Mouse (Mus musculus) heart, embryonic 16.5 days (tissue): ENCODE data around the gene Btnl10. TPM values are rescaled to one million over a fixed set of nuclear protein-coding genes. Genes with fewer than 3 reads are reported as not detected.

ENCODE experiments used
- ATAC-seq: fragments of 200-750 bp; cut with Nextera tagmentation; replicated peaks from 2 replicates; pipeline ENCODE4 v1.8.0; 2017; ENCODE audit warnings: moderate number of reproducible peaks; ENCODE audit not compliant: insufficient read depth, low FRiP score; ENCODE audit errors: extremely low read depth
- H3K27ac ChIP-seq: fragments of 300-500 bp; sonication (generic); 2 replicates; pipeline ENCODE4 v1.5.1; 2014; ENCODE audit warnings: mild to moderate bottlenecking, low read length, control low read depth, moderate library complexity
- H3K27me3 ChIP-seq: fragments of 300-500 bp; sonication (generic); 2 replicates; pipeline ENCODE4 v1.6.1; 2014; ENCODE audit warnings: low read length, mixed read lengths; ENCODE audit not compliant: control insufficient read depth, insufficient read depth
- H3K36me3 ChIP-seq: fragments of 300-500 bp; sonication (generic); 2 replicates; pipeline ENCODE4 v1.6.1; 2014; ENCODE audit not compliant: control insufficient read depth, insufficient read depth
- H3K4me1 ChIP-seq: fragments of 300-500 bp; sonication (generic); 2 replicates; pipeline ENCODE4 v1.6.1; 2014; ENCODE audit warnings: low read length, mixed read lengths; ENCODE audit not compliant: control insufficient read depth, insufficient read depth
- H3K4me2 ChIP-seq: fragments of 300-500 bp; sonication (generic); 2 replicates; pipeline ENCODE4 v1.6.1; 2014; ENCODE audit warnings: low read depth, mild to moderate bottlenecking, control low read depth, low read length
- H3K4me3 ChIP-seq: fragments of 300-500 bp; sonication (generic); 2 replicates; pipeline ENCODE4 v1.5.1; 2014; ENCODE audit warnings: mild to moderate bottlenecking, control low read depth, low read length
- H3K9ac ChIP-seq: fragments of 300-500 bp; sonication (generic); 2 replicates; pipeline ENCODE4 v1.6.1; 2014; ENCODE audit warnings: low read length, control low read depth
- H3K9me3 ChIP-seq: fragments of 300-500 bp; sonication (generic); replicated peaks from 2 replicates; pipeline ENCODE4 v1.6.1; 2016; ENCODE audit warnings: low read length; ENCODE audit not compliant: control insufficient read depth
- WGBS: fragments of 180-500 bp; shearing (Covaris S2); extraction: QIAGEN DNeasy Blood & Tissue Kit; methylation state at CpG from one replicate; pipeline ENCODE4 v1.1.7; 2014; 5-methylcytosine and 5-hydroxymethylcytosine counted together
- polyA plus RNA-seq: library from polyadenylated mRNA; unstranded; fragments of >200 nt; fragmentation: Nextera tagmentation; extraction: Ambion mirVana; gene quantifications from 2 replicates; pipeline ENCODE4 v1.2.1, GENCODE M21; 2015

Btnl10 gene
- polyA plus RNA-seq, 1 experiment from 2014 or later, result not detected

DNA sequence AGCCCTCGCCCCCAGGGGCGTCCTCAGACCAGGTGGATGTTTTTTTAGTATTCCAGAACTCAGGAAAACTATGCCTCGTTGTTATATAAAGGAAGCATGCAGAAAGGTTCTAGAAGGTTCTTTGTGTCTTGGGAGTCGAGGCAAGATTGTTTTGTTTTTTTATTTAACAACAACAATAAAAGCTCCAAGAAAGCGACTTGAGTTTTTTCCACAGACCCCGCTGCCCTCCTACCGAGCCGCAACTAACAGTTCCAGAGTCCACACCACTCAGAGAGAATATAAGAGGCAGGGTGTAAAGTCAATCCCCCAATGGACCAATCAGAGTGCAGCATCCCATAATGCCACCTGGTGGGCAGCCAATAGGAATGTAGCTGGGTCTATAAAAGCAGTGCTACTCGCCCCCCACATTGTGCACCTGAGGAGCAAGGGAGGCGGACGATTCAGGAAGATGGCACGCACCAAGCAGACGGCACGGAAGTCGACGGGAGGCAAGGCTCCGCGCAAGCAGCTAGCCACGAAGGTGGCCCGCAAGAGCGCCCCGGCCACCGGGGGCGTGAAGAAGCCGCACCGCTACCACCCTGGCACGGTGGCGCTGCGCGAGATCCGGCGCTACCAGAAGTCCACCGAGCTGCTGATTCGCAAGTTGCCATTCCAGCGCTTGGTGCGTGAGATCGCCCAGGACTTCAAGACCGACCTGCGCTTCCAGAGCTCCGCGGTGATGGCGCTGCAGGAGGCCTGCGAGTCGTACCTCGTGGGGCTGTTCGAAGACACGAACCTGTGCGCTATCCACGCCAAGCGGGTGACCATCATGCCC lies 43.9 kb downstream of the Btnl10 start:
- peaks cover 2% of the 10 kb centered on the region; the same call in 1 of the 2 replicates for H3K36me3 ChIP-seq
- no peak overlapping the region for H3K4me3 ChIP-seq
- H3K4me1 ChIP-seq, result peaks cover 30% of the 10 kb centered on the region
- no peak overlapping the region for H3K27ac ChIP-seq
- peak overlapping the region; percentile 20; the same call in 1 of the 2 replicates for H3K4me2 ChIP-seq
- 49% methylated on average over 50 of the region's 50 CpGs for WGBS
- H3K27me3 ChIP-seq, result peaks cover 19% of the 10 kb centered on the region; the same call in 1 of the 2 replicates
- no peak overlapping the region for H3K9ac ChIP-seq
- no peak for ATAC-seq
- H3K9me3 ChIP-seq, result peaks cover 9% of the 10 kb centered on the region

DNA sequence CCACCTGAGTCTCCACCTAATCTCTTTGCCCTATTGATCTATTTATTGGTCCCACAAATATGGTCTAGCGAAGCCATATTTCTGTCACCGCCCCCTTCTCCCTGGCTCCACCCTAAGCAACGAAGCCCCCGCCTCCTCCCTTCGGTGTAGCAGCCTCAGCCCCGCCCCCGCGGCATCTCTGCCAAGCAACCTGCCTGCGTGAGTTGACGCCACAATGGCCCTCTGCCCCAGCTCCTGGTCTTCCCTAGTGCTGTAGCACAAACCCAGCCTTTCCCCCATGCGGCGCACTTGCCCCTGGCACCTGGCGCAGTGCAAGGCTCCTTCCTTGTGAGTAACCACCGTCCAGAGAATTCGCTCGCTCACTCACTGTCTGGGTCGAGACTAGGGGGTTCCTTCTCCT lies 45.8 kb downstream of the Btnl10 start:
- Histone ChIP-seq H3K9me3 (peaks cover 9% of the 10 kb centered on the region), H3K27me3 (peaks cover 19% of the 10 kb centered on the region; the same call in 1 of the 2 replicates), H3K4me2 (no peak overlapping the region), H3K4me3 (no peak overlapping the region), H3K9ac (no peak overlapping the region), H3K36me3 (no peaks in the 10 kb centered on the region), H3K4me1 (peaks cover 18% of the 10 kb centered on the region), H3K27ac (no peak overlapping the region)
- ATAC-seq, result no peak
- 35% methylated on average over 17 of the region's 17 CpGs for WGBS

DNA sequence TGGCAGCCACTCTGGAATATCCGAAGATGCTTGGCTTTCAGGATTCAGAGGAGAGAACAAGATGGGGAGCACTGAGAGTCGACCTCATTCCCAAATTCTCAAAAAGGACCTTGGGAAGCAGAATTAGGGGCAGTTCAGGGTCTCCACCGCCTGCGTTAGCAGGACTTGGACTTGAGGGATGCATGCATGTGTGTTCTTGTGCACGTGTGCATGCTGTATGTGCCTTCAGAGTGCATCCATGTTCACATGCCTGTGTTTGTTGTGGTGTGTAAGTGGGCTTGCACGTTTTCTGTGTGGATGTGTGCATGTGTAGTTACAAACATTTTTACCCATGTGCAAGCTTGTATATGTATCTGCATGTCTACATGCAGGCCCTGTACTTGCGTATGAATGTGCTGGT lies 46.5 kb downstream of the Btnl10 start:
- Histone ChIP-seq H3K9me3 (peaks cover 9% of the 10 kb centered on the region), H3K4me1 (peaks cover 15% of the 10 kb centered on the region), H3K27ac (no peak overlapping the region), H3K4me3 (no peak overlapping the region), H3K9ac (no peak overlapping the region), H3K4me2 (no peak overlapping the region), H3K27me3 (peaks cover 19% of the 10 kb centered on the region; the same call in 1 of the 2 replicates), H3K36me3 (no peaks in the 10 kb centered on the region)
- ATAC-seq, result no peak
- WGBS, result 81% methylated on average over 7 of the region's 7 CpGs

DNA sequence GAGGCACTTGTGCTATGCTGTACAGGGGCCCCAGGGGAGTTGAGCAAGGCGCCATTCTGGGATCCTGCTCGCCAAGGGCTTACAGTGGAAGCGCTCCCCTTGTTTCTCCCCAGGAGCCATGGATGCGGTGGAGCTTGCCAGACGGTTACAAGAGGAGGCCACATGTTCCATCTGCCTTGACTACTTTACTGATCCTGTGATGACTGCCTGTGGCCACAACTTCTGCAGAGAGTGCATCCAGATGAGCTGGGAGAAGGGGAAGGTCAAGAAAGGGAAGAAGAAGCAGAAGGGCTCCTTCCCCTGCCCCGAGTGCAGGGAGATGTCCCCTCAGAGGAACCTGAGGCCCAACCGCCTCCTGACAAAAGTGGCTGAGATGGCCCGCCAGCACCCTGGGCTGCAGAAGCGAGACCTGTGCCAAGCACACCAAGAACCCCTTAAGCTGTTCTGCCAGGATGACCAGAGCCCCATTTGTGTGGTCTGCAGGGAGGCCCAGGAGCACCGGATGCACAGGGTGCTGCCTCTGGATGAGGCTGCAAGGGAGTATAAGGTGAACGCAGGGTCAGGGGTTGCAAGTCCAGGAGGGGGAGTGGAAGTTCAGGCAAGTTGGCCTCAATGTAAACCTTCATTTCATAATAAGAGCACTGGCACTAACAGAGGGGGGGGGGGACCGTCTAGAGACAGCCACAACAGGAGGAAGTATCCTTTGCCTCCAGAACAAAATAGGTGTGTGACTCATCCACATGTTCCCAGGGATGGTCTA lies 47.5 kb downstream of the Btnl10 start:
- H3K4me1 ChIP-seq, result 0 out of 2 replicates have a peak, but pooled peaks cover 9% of the 10 kb centered on the region
- H3K4me3 ChIP-seq, result no peak overlapping the region
- no peak overlapping the region for H3K9ac ChIP-seq
- H3K36me3 ChIP-seq, result no peaks in the 10 kb centered on the region
- no peak overlapping the region for H3K4me2 ChIP-seq
- WGBS, result 36% methylated on average over 12 of the region's 12 CpGs
- H3K9me3 ChIP-seq, result peaks cover 9% of the 10 kb centered on the region
- H3K27me3 ChIP-seq, result peaks cover 19% of the 10 kb centered on the region; the same call in 1 of the 2 replicates
- no peak for ATAC-seq
- H3K27ac ChIP-seq, result no peak overlapping the region

DNA sequence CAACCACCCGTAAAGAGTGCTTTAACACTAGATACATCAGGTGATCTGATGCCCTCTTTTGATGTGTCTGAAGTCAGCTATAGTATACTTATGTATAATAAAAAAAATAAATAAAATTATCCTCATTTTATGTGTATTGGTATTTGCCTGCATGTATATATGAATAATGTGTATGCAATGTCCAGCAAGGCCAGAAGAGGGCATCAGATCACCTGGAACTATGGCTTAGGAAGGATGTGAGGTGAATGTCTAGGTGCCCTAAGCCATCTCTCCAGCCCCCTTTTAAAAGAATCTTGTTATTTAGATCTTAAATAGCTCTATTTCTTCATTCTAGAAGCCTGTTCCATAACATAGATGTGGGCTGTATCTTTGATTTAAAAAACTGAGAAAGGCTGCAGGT lies 49.6 kb downstream of the Btnl10 start:
- WGBS, result 90% methylated on average over 1 of the region's 1 CpGs
- ATAC-seq, result no peak

DNA sequence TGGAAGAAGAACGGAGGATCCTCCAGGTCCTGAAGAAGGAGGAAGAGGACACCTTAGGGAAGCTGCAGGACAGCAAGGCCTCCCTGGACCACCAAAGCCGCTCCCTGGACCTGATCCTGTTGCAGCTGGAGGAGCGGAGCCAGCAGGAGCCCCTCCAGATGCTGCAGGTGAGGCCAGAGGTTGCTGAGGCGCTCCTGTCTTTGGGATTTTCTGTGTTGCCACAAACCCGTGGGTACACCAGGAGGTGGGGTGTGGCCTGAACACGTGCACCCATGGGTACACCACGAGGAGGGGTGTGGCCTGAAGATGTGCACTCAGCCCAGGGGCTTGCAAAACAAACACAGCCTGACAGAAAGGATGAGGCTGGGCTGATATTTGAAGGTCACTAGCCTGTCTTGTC lies 50.8 kb downstream of the Btnl10 start:
- H3K4me2 ChIP-seq, result no peak overlapping the region
- no peak overlapping the region for H3K27ac ChIP-seq
- no peak overlapping the region for H3K9ac ChIP-seq
- no peaks in the 10 kb centered on the region for H3K9me3 ChIP-seq
- no peak for ATAC-seq
- WGBS, result 84% methylated on average over 7 of the region's 7 CpGs
- H3K27me3 ChIP-seq, result no peaks in the 10 kb centered on the region
- H3K4me1 ChIP-seq, result peaks cover 18% of the 10 kb centered on the region
- no peak overlapping the region for H3K4me3 ChIP-seq
- H3K36me3 ChIP-seq, result no peaks in the 10 kb centered on the region

More for the DNA sequence above, 49.6 kb downstream of the Btnl10 start:
- no peaks in the 10 kb centered on the region for H3K36me3 ChIP-seq
- H3K4me2 ChIP-seq, result no peak overlapping the region
- H3K27ac ChIP-seq, result no peak overlapping the region
- peaks cover 18% of the 10 kb centered on the region for H3K4me1 ChIP-seq
- H3K9me3 ChIP-seq, result no peaks in the 10 kb centered on the region
- H3K27me3 ChIP-seq, result peaks cover 6% of the 10 kb centered on the region; the same call in 1 of the 2 replicates
- no peak overlapping the region for H3K4me3 ChIP-seq
- no peak overlapping the region for H3K9ac ChIP-seq

DNA sequence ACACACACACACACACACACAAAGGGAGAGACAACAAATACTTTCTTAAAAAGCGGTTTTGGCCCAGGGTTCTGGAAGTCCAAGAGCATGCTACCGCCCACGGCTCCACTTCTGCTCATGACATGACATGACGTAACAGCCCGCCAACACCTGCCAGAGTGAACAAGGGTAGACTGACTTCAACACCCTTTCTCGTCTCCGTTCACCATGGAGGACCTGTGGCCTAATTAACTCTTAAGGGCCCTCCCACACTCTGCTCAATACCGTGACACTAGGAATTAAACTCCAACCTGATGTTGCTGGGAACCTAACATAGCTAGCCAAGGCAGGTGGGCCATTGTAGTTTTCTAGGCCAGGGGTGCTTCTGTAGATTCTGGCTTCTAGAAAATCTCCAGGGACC lies 51.3 kb downstream of the Btnl10 start:
- Histone ChIP-seq H3K4me1 (peaks cover 20% of the 10 kb centered on the region), H3K27me3 (no peaks in the 10 kb centered on the region), H3K4me3 (no peak overlapping the region), H3K9me3 (no peaks in the 10 kb centered on the region), H3K27ac (no peak overlapping the region), H3K9ac (no peak overlapping the region), H3K4me2 (no peak overlapping the region), H3K36me3 (no peaks in the 10 kb centered on the region)
- WGBS, result 67% methylated on average over 8 of the region's 8 CpGs
- no peak for ATAC-seq

DNA sequence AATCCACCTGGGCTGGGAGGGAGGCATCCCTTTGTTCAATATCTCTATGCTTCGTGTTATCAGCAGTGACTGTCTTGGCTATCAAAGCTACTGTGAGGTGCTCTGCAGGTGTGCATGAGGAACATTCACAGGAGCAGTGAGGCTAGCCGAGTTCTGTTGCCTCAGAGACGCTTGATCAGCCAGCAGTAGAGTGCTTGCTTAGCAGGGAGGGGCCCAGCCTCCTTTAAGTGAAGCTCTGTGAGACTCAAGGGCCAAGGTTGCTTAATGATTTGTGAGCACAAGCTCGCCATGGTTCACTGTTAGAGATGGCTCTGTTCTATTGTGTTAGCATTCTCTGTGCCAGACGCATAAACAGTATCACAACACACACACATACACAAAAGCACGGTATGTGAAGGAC lies 52.0 kb downstream of the Btnl10 start:
- Histone ChIP-seq H3K36me3 (peaks cover 1% of the 10 kb centered on the region; the same call in 1 of the 2 replicates), H3K27ac (no peak overlapping the region), H3K4me2 (no peak overlapping the region), H3K4me1 (peaks cover 19% of the 10 kb centered on the region), H3K9ac (no peak overlapping the region), H3K27me3 (no peaks in the 10 kb centered on the region), H3K9me3 (no peaks in the 10 kb centered on the region), H3K4me3 (no peak overlapping the region)
- no peak for ATAC-seq
- 69% methylated on average over 6 of the region's 6 CpGs for WGBS
